Mouse (Mus musculus): ENCODE measurements around the gene Myo16. TPM values are rescaled to one million over a fixed set of nuclear protein-coding genes. Genes with fewer than 3 reads are reported as not detected.

Myo16 gene
- total RNA-seq (2021): 1 to 10 TPM; 7.4 to 9.1 TPM

- no peak for DNase-seq (ENCODE audit: low spot score)
- intact Hi-C loops (cut with DNase I): no loop called here
Measured at GRCm38 (mm10) chr8:10153611-10154438, at the start of gene Myo16. TSS of gene Myo16 (plus strand) at chr8:10153911.

GRCm38 (mm10) chr8:10108516-10109271, 45.0 kb upstream of the Myo16 start:
- intact Hi-C loops (cut with DNase I): no loop called here
- no peak for DNase-seq (ENCODE audit: low spot score)

GRCm38 (mm10) chr8:10122749-10123148, 31.0 kb upstream of the Myo16 start:
- intact Hi-C loops (cut with DNase I): no loop called here
- no peak for DNase-seq (ENCODE audit: low spot score)

GRCm38 (mm10) chr8:10123412-10123811, 30.3 kb upstream of the Myo16 start:
- no peak for DNase-seq (ENCODE audit: low spot score)
- intact Hi-C loops (cut with DNase I): no loop called here

GRCm38 (mm10) chr8:10125684-10126083, 28.0 kb upstream of the Myo16 start:
- DNase-seq (ENCODE audit: low spot score): no peak
- intact Hi-C loops (cut with DNase I): no loop called here

GRCm38 (mm10) chr8:10130513-10131414, 22.9 kb upstream of the Myo16 start:
- intact Hi-C loops (cut with DNase I): no loop called here
- DNase-seq (ENCODE audit: low spot score): no peak

GRCm38 (mm10) chr8:10139536-10139935, 14.2 kb upstream of the Myo16 start:
- intact Hi-C loops (cut with DNase I): no loop called here

GRCm38 (mm10) chr8:10143961-10144360, 9.8 kb upstream of the Myo16 start:
- no peak for DNase-seq (ENCODE audit: low spot score)
- intact Hi-C loops (cut with DNase I): no loop called here

More at GRCm38 (mm10) chr8:10139536-10139935, 14.2 kb upstream of the Myo16 start:
- DNase-seq (ENCODE audit: low spot score): no peak

- no peak for DNase-seq (ENCODE audit: low spot score)
- intact Hi-C loops (cut with DNase I): no loop called here
Measured at GRCm38 (mm10) chr8:10151692-10152247, 1.9 kb upstream of the Myo16 start.

- no peak for DNase-seq (ENCODE audit: low spot score)
- intact Hi-C loops (cut with DNase I): no loop called here
Measured at GRCm38 (mm10) chr8:10154439-10154745, 681 bp downstream of the Myo16 start.

GRCm38 (mm10) chr8:10155075-10155474, 1.4 kb downstream of the Myo16 start:
- DNase-seq (ENCODE audit: low spot score): no peak
- intact Hi-C loops (cut with DNase I): no loop called here

- intact Hi-C loops (cut with DNase I): no loop called here
- DNase-seq (ENCODE audit: low spot score): no peak
Measured at GRCm38 (mm10) chr8:10161106-10161505, 7.4 kb downstream of the Myo16 start.

- no peak for DNase-seq (ENCODE audit: low spot score)
- intact Hi-C loops (cut with DNase I): no loop called here
Measured at GRCm38 (mm10) chr8:10164959-10165358, 11.2 kb downstream of the Myo16 start.

GRCm38 (mm10) chr8:10168326-10168725, 14.6 kb downstream of the Myo16 start:
- intact Hi-C loops (cut with DNase I): no loop called here

GRCm38 (mm10) chr8:10169894-10170293, 16.2 kb downstream of the Myo16 start:
- intact Hi-C loops (cut with DNase I): no loop called here

More at GRCm38 (mm10) chr8:10168326-10168725, 14.6 kb downstream of the Myo16 start:
- DNase-seq (ENCODE audit: low spot score): no peak

GRCm38 (mm10) chr8:10171321-10171720, 17.6 kb downstream of the Myo16 start:
- DNase-seq (ENCODE audit: low spot score): no peak
- intact Hi-C loops (cut with DNase I): no loop called here

More at GRCm38 (mm10) chr8:10169894-10170293, 16.2 kb downstream of the Myo16 start:
- no peak for DNase-seq (ENCODE audit: low spot score)

GRCm38 (mm10) chr8:10172278-10172677, 18.6 kb downstream of the Myo16 start:
- no peak for DNase-seq (ENCODE audit: low spot score)
- intact Hi-C loops (cut with DNase I): no loop called here

GRCm38 (mm10) chr8:10173033-10173747, 19.5 kb downstream of the Myo16 start:
- intact Hi-C loops (cut with DNase I): no loop called here
- no peak for DNase-seq (ENCODE audit: low spot score)

GRCm38 (mm10) chr8:10174201-10174840, 20.6 kb downstream of the Myo16 start:
- DNase-seq (ENCODE audit: low spot score): no peak
- intact Hi-C loops (cut with DNase I): no loop called here

All from heart, postnatal 25 days (tissue).